Mouse (Mus musculus): ENCODE measurements at regions not wholly inside any gene's neighbourhood (a gene's known extent, or its start where the extent isn't known, plus 50 kb on each side); places are given as distances from the start of the nearest gene placed in this dataset.
"Not testable (repeated sequence)": the region's sequence is repeated elsewhere in the genome, so short reads cannot be mapped to it uniquely, and the experiment has no call there.

- DNase-seq (ENCODE audit: low spot score in 2 of 2), result no peak
- intact Hi-C loops (cut with DNase I), result no loop called here
Measured at GRCm38 (mm10) chr17:47273309-47273708, 95.4 kb upstream of the Mrps10 start.

- intact Hi-C loops (cut with DNase I), result no loop called here
- DNase-seq (ENCODE audit: low spot score in 2 of 2), result peak in 1 of 2 experiments; percentile 63
Measured at GRCm38 (mm10) chr17:47271979-47272677, 96.6 kb upstream of the Mrps10 start.

- intact Hi-C loops (cut with DNase I), result no loop called here
- DNase-seq (ENCODE audit: low spot score in 2 of 2), result no peak
Measured at GRCm38 (mm10) chr17:47269053-47269891, 99.4 kb upstream of the Mrps10 start.

- intact Hi-C loops (cut with DNase I), result no loop called here
- no peak for DNase-seq (ENCODE audit: low spot score in 2 of 2)
Measured at GRCm38 (mm10) chr17:47267843-47268242, 100.8 kb upstream of the Mrps10 start.

DNA sequence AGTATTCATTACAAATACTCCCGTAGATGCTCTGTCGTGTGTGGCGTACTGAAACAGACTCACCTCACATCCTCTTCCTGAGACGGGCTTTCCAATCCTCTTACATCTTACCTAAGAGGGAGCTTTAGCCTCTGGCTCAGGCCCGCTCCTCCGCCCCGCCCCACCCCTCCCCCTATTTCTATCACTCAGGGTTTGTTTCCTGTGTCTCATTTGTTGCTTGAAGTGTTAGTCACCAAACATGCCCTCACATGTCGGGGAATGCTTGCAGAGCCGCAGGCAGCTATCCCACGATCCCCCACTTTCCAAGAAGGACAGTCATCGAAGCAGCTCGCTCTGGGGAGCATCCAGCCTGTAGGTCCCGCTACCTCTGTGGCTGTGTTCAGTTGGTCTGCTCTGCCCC is 101.6 kb upstream of the Mrps10 start:
- intact Hi-C loops (cut with DNase I), result no loop called here
- no peak for DNase-seq (ENCODE audit: low spot score in 2 of 2)

GRCm38 (mm10) chr17:47266335-47266734 is 102.4 kb upstream of the Mrps10 start:
- peak in 1 of 2 experiments; percentile 84 for DNase-seq (ENCODE audit: low spot score in 2 of 2)
- intact Hi-C loops (cut with DNase I), result no loop called here

DNA sequence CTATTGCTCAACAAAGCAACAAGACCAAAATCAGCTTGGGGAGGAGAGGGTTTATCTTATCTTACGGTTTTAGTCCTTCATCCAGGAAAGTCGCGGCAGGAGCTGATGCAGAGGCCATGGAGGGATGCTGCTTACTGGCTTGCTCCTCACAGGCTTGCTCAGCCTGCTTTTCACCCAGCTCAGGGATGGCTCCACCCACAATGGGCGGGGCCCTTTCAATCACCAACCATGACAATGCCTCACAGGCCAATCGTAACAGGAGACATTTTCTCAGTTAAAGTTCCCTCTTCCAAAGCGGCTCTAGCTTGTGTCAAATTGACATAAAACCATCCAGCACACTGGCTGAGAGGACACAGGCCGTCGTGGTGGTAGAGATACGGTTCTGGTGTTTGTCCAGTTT is 105.7 kb upstream of the Mrps10 start:
- DNase-seq (ENCODE audit: low spot score in 2 of 2), result no peak
- intact Hi-C loops (cut with DNase I), result no loop called here

DNA sequence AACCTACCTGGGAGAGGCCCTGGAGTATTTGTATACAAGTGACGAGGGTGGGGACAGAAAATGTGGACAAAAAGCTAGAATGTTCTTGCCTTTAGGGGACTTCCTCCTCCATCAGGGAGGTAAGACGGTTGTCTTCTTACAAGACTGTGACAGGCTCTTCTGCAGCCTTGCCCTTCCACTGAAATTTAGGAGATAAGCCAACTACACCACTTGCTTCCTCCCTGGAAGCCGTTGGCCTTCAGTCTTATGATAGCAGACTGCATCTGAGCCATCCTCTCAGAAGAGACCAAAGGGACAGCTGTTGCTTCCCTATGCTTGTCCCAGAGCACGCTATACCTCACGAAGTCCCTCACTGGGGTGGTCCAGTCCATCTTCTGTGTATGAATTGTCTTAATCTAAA is 106.5 kb upstream of the Mrps10 start:
- no peak for DNase-seq (ENCODE audit: low spot score in 2 of 2)
- intact Hi-C loops (cut with DNase I), result no loop called here

DNA sequence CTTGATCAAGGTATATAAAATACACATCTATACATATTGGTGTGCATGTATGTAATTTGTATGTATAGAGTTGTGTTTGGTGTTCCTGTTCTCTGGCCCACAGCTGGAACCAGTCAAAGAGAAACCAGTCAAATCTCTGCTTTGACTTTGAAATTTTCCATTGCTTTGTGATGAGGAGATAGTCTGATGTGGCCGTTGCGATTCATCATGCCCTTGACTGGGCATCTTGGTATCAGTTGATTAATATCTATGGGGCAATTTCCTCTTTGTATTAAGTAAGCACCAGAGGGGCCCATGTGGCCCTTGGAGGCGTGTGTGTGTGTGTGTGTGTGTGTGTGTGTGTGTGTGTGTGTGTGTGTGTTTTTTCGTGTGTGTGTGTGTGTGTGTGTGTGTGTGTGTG is 107.7 kb upstream of the Mrps10 start:
- intact Hi-C loops (cut with DNase I), result no loop called here
- DNase-seq (ENCODE audit: low spot score in 2 of 2), result no peak

- DNase-seq (ENCODE audit: low spot score in 2 of 2), result no peak
- intact Hi-C loops (cut with DNase I), result no loop called here
Measured at GRCm38 (mm10) chr17:47258296-47258695, 110.4 kb upstream of the Mrps10 start.

DNA sequence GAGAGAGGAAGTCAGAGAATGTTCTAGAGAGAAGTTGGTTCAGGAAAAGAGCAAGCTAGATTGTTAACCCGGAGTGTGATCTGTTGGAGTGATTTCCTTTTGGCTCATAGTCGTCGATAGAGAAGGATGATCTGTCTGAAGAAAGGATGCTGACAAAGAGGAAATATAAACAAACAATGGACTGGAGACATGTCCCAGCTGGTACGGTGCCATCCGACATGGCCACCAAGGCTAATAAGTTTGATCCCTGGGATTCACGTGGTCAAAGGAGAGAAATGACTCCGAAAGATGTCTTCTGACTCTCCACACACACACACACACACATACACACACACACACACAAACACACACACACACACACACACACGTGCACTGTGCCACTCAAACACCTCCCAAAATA is 113.5 kb upstream of the Mrps10 start:
- DNase-seq (ENCODE audit: low spot score in 2 of 2), result no peak
- intact Hi-C loops (cut with DNase I), result no loop called here

GRCm38 (mm10) chr17:47254026-47254425 is 114.7 kb upstream of the Mrps10 start:
- no peak for DNase-seq (ENCODE audit: low spot score in 2 of 2)
- intact Hi-C loops (cut with DNase I), result no loop called here

DNA sequence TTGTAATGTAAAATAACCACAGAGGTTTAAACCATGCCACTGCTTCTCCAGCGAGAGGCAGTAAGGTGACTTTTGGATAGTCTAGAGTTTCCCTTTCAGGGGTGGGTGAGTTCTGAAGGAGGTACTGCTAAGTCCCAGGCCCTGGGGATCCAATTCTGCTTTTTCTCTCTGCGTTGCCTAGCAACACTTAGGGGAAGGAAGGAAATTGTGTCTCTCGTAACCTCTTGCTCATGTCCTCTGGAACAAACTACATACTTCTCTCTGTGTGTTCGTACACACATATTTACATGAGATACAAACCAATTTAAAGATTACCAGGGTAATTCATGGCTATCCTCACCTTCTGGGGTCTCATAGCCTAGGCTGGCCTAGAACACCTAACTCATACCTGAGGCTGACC is 118.7 kb upstream of the Mrps10 start:
- intact Hi-C loops (cut with DNase I), result no loop called here
- no peak for DNase-seq (ENCODE audit: low spot score in 2 of 2)

DNA sequence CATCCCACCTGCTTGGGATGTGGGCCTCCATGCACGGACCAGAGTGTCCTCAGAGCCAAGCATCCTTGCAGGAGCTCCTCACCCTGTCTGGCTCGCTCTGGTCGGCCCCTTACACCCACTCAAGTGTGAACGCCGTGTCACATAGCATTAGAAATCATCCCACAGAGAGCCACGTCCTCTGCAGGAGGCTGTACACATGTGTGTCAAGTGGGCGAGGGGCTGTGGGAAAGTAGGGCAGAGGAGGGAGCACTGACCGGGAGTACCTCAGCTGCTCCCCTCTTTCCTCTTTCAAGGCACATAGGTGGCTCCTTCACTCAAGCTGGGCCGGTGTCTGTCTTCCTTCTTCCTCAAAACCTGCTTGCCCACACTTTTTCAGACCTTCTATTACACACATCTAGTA is 119.5 kb upstream of the Mrps10 start:
- DNase-seq (ENCODE audit: low spot score in 2 of 2), result no peak
- intact Hi-C loops (cut with DNase I), result no loop called here

DNA sequence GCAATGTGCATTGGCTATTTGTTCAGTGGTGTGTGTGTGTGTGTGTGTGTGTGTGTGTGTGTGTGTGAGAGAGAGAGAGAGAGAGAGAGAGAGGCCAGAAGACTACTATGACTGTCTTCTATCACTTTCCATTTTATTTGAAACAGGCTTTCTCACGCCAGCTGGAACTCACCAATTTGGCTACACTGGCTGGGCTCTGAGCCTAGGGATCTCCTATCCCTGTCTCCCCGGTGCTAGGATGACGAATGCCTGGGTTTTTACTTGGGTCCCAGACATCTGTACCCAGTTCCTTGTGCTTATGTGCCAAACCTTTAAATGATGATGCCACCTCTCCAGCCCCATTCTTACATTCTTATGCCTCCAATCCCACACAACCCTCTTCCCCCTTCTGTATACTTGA is 120.6 kb upstream of the Mrps10 start:
- intact Hi-C loops (cut with DNase I), result no loop called here
- DNase-seq (ENCODE audit: low spot score in 2 of 2), result peak in 1 of 2 experiments; percentile 83

GRCm38 (mm10) chr17:47247516-47247915 is 121.2 kb upstream of the Mrps10 start:
- DNase-seq (ENCODE audit: low spot score in 2 of 2), result no peak
- intact Hi-C loops (cut with DNase I), result no loop called here

DNA sequence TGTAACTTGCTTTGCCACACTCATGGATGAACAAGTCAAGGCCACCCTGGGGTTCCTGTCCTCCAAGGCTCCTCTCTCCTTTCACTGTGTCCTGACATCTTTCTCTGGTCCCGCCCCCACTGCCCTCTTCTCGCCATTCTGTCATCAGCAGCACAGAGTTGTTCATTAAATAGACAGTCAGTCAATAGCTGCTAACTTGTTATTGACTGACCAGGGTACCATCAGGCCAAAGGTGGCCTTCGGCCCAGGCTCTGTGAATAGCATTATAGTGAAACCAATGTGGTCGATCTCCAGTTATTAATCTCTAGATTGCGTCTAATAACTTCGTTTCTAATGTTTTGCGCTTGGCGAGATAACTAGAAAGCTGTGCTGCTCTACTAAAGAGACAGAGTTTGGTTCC is 122.1 kb upstream of the Mrps10 start:
- no peak for DNase-seq (ENCODE audit: low spot score in 2 of 2)
- intact Hi-C loops (cut with DNase I), result no loop called here

DNA sequence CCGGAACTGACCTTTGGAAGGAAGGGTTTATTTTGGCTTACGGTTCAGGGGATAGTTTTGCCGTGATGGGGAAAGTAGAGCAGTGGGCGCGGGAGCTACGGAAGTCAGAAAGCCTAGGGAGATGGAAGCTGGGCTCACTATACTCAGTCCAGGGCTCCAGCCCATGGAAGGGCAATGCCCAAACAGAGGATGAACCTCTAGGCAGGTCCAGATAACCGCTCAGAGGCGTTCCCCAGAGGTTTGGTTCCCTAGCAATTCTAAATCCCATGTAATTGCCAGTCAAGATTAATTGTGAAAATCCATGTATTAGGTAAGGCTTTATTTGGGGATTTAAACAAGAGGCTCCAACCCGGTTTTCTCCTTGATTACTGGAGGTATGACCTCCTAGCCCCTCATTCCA is 123.1 kb upstream of the Mrps10 start:
- intact Hi-C loops (cut with DNase I), result no loop called here
- DNase-seq (ENCODE audit: low spot score in 2 of 2), result no peak

GRCm38 (mm10) chr17:47239086-47239485 is 129.6 kb upstream of the Mrps10 start:
- no peak for DNase-seq (ENCODE audit: low spot score in 2 of 2)
- intact Hi-C loops (cut with DNase I), result no loop called here

DNA sequence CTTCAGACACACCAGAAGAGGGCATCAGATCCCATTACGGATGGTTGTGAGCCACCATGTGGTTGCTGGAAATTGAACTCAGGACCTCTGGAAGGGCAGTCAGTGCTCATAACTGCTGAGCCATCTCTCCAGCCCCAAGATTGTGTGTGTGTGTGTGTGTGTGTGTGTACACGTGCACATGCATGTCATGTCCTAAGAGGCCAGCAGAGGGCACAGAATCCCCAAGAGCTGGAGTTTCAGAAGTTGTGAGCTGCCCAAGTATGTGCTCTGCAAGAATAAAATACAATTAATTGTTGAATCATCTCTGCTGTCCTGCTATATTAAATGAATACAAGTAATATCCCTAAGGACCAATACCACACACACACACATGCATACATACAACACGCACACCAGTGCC is 130.8 kb upstream of the Mrps10 start:
- not testable (repeated sequence) for DNase-seq (ENCODE audit: low spot score in 2 of 2)

GRCm38 (mm10) chr17:47234343-47234742 is 134.3 kb upstream of the Mrps10 start:
- DNase-seq (ENCODE audit: low spot score in 2 of 2), result no peak
- intact Hi-C loops (cut with DNase I), result no loop called here

More for the DNA sequence above, 130.8 kb upstream of the Mrps10 start:
- intact Hi-C loops (cut with DNase I), result not testable (repeated sequence)
